Mouse (Mus musculus): ENCODE results near the gene Zfp672.
"Not testable (repeated sequence)": the region's sequence is repeated elsewhere in the genome, so short reads cannot be mapped to it uniquely, and the experiment has no call there.

Gene Zfp672

GRCm38 (mm10) chr11:58324614-58325229 lies 5.4 kb downstream of the Zfp672 start:
- DNase-seq (ENCODE audit: low spot score in 2 of 2) = no peak

DNA sequence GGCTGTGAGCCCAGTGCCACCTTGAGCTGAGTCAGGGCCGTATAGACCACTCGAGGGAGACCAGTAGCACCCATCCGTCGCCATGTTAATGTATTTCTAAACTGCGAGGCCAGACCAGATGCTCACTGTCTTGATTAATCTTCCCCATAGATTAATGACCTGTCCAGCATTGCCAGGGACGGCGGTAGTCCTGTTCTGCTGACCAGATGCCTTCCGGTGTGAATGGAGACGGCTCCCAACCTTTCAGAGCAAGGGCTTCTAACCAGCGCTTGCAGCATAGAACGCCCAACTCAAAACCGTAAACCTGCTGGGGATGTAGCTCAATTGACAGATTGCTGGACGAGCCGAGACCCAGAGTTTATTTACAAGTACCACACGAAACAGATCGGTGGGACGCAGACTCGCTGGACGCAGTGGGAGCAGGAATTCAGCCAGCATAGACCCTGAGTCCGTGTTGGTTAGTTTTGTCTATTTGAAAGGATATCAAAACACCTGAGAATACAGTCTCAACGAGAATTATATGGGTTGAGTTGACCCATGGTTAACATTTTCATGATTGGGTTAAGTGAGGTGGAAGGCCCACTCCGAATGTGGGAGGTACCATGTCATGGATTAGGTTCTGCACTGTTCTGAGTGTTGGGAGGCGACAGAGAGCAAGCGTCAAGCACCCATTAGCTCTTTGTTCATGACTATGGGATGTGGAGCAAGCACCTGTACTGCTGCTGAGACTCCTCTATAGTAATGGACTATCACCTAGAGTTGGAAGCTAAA lies 6.4 kb downstream of the Zfp672 start:
- no peak for DNase-seq (ENCODE audit: low spot score in 2 of 2)

- peak; percentile 97 to 99 for DNase-seq (ENCODE audit: low spot score in 2 of 2)
These were observed 7.1 kb downstream of the Zfp672 start for GRCm38 (mm10) chr11:58322824-58323569.

GRCm38 (mm10) chr11:58316768-58317390 lies 13.3 kb downstream of the Zfp672 start:
- no peak for DNase-seq (ENCODE audit: low spot score in 2 of 2)

GRCm38 (mm10) chr11:58316344-58316743 lies 13.8 kb downstream of the Zfp672 start:
- DNase-seq (ENCODE audit: low spot score in 2 of 2) = no peak

- DNase-seq (ENCODE audit: low spot score in 2 of 2) = no peak
These were observed 14.5 kb downstream of the Zfp672 start for GRCm38 (mm10) chr11:58315536-58316168.

GRCm38 (mm10) chr11:58314069-58314468 lies 16.1 kb downstream of the Zfp672 start:
- no peak for DNase-seq (ENCODE audit: low spot score in 2 of 2)

DNA sequence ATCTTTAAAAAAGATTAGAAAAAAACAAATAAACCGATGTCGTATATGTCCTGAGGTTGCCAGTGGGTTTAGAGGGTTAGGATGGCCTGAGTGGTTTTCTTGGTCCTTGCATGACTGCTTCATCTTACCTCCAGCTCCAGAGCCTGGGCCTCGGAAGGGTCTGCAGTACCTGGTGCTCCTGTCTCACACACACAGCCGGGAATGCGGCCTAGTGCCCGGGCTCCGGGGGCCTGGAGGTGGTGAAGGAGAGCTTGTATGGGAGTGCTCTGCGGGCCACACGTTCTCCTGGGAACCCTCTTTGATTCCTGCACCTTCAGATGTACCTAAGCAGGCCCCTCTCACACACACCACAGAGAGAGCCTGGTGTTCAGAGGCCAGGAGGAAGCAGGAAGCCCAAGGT lies 21.5 kb downstream of the Zfp672 start:
- no peak for DNase-seq (ENCODE audit: low spot score in 2 of 2)

DNA sequence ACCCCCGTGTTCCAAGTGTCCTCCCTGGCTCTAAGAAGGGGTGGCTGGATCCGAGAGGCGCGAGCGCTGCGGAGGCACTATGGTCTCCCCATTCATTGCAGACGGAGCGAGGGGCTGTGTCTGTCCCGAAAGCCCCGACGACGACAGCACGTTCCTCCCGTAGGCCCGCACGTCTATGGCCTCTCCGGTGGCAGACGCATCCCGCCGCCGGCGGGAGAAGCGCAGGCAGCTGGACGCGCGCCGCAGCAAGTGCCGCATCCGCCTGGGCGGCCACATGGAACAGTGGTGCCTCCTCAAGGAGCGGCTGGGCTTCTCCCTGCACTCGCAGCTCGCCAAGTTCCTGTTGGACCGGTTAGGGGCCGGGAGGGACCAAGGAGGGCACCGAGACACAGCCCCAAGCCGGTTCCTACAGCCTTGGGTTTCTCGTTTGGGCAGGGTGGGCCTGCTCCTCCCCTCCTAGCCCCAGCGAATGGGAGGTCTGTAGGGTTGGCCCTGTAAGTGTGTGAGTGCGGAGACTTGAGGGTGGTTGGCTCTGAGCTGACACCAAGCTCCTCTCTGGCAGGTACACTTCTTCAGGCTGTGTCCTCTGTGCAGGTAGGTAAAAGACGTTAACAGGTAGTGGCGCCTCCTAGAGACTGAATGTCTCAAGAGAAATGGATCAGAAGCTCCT lies 22.6 kb downstream of the Zfp672 start:
- peak; percentile 64 to 72 for DNase-seq (ENCODE audit: low spot score in 2 of 2)

GRCm38 (mm10) chr11:58306860-58307308 lies 23.3 kb downstream of the Zfp672 start, which contains the start of gene Zfp692:
Gene Zfp692 (plus strand): TSS chr11:58307069.
- DNase-seq (ENCODE audit: low spot score in 2 of 2) = peak; percentile 84 to 95

DNA sequence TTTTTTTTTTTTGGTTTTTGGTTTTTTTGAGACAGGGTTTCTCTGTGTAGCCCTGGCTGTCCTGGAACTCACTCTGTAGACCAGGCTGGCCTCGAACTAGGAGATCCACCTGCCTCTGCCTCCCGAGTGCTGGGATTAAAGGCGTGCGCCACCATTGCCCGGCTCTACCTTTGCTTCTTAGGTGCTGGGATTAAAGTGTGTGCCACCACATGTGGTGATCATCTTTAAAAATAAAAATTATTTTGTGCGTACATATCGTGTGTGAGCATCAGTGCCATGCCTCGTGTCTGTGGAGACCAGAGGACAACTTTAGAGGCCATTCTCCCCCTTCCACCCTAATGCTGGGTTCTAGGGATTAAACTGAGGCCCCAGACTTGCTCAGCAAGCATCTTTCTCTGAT lies 24.8 kb downstream of the Zfp672 start:
- DNase-seq (ENCODE audit: low spot score in 2 of 2) = not testable (repeated sequence)

- no peak for DNase-seq (ENCODE audit: low spot score in 2 of 2)
These were observed 26.5 kb downstream of the Zfp672 start for GRCm38 (mm10) chr11:58303594-58303993.

- no peak for DNase-seq (ENCODE audit: low spot score in 2 of 2)
These were observed 27.2 kb downstream of the Zfp672 start for GRCm38 (mm10) chr11:58302774-58303445.

DNA sequence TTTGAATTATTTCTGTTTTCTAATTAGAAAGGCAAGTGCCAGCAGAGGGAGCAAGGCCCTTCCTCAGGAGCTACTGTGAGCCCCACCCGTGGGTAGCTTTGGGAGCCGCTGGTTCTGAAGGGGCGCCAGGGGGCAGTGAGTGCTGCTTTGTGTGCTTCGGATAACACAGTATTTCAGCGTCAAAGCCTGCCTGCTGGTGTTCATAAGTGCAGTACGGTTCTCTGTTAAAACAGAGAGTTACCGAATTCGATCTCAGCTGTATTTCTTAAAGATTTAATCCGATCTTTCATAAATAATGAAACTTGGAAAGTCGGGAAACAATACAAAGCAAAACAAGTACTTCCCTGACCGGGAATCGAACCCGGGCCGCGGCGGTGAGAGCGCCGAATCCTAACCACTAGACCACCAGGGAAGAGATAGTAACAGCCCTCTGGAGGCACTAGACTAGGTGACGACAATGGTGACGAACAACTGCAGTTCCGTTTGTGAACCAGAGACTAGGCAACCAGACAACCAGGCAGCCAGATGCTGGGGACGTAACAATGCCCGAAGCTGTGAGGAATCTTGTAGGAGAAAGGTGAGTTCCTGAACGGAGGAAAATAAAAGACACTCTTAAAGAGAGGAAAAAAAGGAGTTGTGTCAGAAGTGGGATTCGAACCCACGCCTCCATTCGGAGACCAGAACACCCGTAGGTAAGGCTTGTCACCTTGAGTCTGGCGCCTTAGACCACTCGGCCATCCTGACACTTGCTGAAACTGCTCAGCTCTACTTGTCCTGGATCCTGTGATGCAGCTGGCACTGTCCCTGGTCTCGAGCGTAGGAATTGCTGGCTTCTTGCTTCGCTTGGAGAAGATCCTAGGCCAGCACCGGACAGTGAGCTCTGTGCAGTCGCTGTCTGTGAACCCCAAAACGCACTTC lies 28.0 kb downstream of the Zfp672 start:
- DNase-seq (ENCODE audit: low spot score in 2 of 2) = peak; percentile 93 to 98

GRCm38 (mm10) chr11:58301057-58301456 lies 29.1 kb downstream of the Zfp672 start:
- peak; percentile 63 to 81 for DNase-seq (ENCODE audit: low spot score in 2 of 2)

DNA sequence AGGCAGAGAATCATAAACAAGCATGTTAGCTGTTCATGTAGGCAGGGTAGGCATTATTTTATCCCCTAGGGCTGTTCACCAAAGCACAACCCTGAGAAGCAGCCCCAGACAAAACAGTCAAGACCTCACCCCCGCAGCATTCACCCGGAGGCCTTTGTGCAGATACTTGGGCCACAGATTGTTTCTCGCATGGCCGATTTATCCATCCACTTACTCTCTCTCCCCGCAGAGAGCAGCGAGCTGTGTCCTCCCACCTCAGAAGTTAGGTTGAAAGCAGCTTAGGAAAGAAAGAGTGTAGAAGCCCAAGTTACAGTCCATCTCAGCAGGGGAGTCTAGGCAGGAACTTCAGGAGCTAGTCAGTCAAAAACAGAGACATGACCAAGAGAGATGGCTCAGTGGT lies 32.7 kb downstream of the Zfp672 start:
- no peak for DNase-seq (ENCODE audit: low spot score in 2 of 2)

DNA sequence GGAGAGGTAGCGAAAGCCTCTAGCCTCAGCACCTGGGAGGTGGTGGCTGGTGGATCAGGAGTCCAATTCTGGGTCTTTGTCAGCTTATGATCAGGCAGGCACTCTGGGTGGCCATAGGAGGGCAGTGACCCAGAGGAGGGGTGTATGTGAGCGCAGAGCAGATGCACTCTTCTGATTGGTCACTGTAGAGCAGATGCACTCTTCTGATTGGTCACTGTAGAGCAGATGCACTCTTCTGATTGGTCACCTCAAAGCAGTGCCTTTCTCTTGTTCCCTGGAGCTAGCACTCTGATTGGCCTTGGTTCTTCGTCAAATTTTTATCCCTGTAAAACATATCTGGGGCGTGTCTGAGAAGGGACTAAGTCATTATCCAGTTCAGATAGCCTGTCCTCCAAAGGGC lies 37.3 kb downstream of the Zfp672 start:
- DNase-seq (ENCODE audit: low spot score in 2 of 2) = no peak

DNA sequence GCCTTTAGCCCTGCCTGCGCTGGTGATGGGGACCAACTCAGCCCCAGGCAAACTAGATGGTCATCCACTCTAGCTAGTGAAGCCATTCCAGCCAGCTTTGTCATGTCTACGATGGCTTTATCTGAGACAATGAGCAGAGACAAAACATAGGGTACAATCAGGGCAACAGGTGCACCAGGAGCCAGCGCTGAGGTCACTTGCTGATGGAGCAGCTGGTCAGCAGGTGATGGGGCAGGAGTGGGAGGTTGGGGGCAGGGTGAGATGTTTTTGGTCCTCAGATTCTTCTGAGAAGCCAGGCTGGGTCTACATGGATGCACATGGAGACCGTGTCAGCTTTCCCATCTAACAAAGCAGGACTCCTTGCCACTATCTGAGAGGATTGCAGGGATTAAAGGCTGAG lies 39.3 kb downstream of the Zfp672 start:
- DNase-seq (ENCODE audit: low spot score in 2 of 2) = no peak

DNA sequence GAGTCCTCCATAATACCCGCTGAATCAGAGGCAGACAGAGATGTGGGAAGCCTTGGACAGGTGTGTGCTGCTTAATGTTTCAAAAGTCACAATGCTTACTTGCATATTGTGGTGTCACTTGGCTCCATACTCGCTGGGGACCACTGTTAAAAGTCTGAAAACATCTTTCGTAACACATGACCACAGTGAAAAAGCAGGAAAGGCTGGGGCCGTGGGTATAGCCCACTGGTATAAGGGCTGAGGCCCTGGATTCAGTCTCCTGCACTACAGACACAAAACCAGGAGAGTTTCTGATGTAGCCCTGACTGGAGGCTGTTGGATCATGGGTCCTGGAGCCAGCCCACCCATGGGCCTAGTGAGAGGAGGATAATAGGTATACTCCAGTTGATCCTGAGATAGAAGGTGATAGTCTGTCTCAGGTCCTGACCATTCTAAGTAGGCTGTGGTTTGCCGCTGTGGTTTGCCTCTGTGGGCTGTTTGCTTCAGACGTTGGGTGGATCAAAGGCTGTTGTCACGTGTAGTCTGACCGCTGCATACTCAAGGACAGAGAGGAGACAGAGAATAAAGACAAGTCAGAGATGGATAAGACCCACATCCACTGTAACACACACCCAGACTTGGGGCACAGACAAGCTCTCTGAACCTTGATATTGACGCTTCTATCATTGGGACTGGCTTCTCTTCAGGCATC lies 40.0 kb downstream of the Zfp672 start:
- no peak for DNase-seq (ENCODE audit: low spot score in 2 of 2)

Measured in spleen, postnatal 10 days (tissue).